Mouse (Mus musculus) brain, embryonic 14.5 days (tissue): ENCODE results near the gene Lipc.

Source experiments
- CTCF ChIP-seq: fragments of 200-500 bp; IDR thresholded peaks from 2 replicates; pipeline ENCODE4 v1.5.1; 2012; ENCODE audit warnings: inconsistent platforms, mild to moderate bottlenecking, moderate library complexity, borderline replicate concordance; ENCODE audit not compliant: insufficient read depth, insufficient read length; ENCODE audit errors: extremely low read depth
- POLR2A ChIP-seq: fragments of 200-500 bp; IDR thresholded peaks from 2 replicates; pipeline ENCODE4 v1.6.1; 2012; ENCODE audit warnings: mild to moderate bottlenecking, inconsistent platforms, borderline replicate concordance; ENCODE audit not compliant: poor library complexity, insufficient read depth, insufficient read length, severe bottlenecking; ENCODE audit errors: extremely low read depth

DNA sequence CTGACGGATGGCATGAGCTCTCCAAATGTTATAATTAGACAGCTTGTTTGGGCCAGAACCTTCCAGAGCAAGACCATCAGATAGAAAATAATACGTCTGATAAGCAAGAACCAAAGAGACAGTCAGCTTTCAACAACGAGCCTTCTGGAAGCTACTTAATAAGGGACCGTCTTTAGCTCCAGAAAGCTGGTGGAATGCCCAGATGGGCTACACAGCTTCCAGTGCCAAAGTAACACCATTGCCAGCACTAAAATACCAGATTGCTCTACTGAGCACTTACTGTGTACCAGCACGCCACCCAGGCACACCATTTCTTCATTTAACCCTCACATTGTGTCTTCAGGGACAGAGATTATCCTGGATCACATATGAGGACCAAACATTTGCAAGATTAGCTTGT is 73.9 kb downstream of the Lipc start:
- TF ChIP-seq CTCF (no peak), POLR2A (no peak)
